Mouse (Mus musculus) v-Abl transformed pro-B cells (cell line): ENCODE measurements at regions not wholly inside any gene's neighbourhood (a gene's known extent, or its start where the extent isn't known, plus 50 kb on each side); places are given as distances from the start of the nearest gene placed in this dataset.

Source experiments
- in situ Hi-C, 2 experiments: fragments of 400-800 bp; cut with MboI; formaldehyde crosslinking; loops; one replicate each; pipeline ENCODE4 v1.15.1; 2025; ENCODE audit not compliant: unreplicated experiment in 2 of 2

DNA sequence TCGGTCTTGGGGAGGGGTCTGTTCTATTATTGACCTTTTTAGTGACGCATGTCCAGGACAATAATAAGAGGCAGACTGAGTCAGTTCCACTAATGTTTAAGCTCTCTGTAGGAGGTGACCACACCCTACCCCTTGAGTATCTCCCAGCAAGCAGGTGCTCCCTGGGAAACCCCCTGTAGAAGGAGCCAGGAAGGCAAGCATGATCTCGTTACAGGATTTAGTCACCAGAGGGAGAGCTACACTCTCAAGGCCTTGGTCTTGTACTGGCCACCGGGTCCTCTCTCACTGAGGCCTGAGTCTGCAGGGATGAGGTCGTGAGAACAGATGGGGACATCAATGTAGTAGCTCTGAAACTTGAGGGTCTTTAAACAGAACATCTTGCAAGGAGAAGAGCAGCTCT lies 55.3 kb upstream of the Ccnd2 start:
- in situ Hi-C loops = loop anchor here in 1 of 2 experiments (5.0 kb wide), 1 partner anchor 35 kb away; no protein-coding TSS in a partner anchor

DNA sequence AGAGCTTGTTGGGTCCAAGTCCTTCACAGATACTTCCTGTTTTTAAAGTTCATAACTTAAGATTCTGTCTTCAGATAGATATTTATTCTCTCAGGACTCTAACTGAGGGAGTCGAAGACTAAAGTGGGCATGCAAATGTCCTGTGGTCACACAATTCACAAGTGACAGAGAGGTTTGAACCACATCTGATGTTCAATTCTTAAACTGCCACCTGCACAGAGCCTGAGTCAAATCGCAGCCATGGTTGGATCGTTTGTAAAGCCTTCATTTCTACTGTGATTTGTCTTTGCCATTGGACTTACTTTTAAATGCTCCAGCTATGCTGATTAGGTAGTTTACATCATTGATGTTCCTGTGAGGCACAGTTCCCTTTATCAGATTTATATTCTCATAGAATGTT lies 61.4 kb upstream of the Ccnd2 start:
- in situ Hi-C loops = no loop called here

DNA sequence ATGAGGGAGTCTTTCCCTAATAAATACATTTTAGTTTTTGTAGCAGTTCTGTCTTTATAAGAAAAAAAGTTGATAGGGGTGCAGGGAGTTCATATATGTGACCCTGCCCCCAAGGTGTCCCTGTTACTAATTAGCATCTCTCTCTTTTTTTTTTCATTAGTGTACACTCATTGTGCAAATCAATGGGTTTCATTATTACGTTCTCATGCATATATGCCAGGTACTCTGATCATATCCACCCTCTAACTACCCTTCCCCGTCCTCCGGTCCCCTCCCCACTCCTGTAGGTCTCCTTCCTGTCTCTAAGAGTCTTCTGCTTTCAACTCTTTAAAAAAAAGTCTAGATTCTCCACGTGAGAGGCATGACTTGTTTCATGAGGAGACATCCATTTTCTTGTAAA lies 63.9 kb upstream of the Ccnd2 start:
- in situ Hi-C loops = no loop called here

DNA sequence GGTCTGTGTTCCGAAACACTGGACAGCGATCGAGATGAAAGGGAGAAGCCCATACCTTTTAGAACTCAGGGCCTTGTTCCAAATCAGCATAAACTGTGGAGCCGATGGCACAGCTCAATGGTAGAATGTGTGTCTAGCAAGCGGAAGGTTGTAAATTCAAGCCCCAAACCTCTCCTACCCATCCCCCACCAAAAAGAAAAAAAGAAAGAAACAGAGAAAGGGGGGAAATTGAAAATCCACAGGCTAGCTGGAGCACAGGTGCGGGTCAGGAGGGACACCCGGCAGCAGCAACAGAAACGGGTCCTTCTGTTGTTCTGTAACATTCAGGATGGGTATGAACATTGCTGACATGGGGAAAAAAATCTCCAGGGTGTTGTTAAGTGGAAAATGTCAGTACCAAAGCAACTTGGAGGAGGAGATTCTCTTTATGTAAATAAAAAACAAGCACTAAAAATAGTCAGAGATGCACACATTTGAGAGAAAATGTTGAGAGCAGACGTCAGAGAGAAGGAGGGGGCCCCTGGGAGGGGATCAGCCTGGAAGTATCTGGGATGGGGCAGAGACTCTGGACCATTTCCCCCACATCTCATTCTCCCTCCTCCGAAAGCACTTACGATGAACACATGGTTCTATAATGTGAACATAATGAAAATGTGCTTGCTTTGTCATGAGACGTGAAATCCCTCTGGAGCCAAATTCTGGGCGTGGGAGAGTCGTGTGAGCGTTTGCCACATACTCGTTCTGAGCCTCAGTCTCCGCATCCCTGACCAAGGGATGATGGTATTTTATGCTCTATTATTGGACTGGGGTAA lies 66.8 kb upstream of the Ccnd2 start:
- in situ Hi-C loops = no loop called here

- in situ Hi-C loops = no loop called here
These were observed 67.4 kb upstream of the Ccnd2 start for GRCm38 (mm10) chr6:127219446-127219802.

- in situ Hi-C loops = loop anchor here in 1 of 2 experiments (25.0 kb wide), 1 partner anchor 289 kb away; the partner anchor contains the start of genes D6Wsu163e and Rad51ap1
These were observed 74.4 kb upstream of the Ccnd2 start for GRCm38 (mm10) chr6:127226242-127226983.

- in situ Hi-C loops = loop anchor here in 1 of 2 experiments (5.0 to 25.0 kb wide), 2 partner anchors 84 to 299 kb away; partner anchors contain the start of genes Ccnd2, D6Wsu163e and Rad51ap1
These were observed 84.6 kb upstream of the Ccnd2 start for GRCm38 (mm10) chr6:127236510-127237109.

GRCm38 (mm10) chr6:127237168-127237567 lies 85.2 kb upstream of the Ccnd2 start:
- in situ Hi-C loops = loop anchor here in 1 of 2 experiments (5.0 to 25.0 kb wide), 2 partner anchors 85 to 300 kb away; partner anchors contain the start of genes Ccnd2, D6Wsu163e and Rad51ap1

- in situ Hi-C loops = loop anchor here in 1 of 2 experiments (5.0 to 25.0 kb wide), 2 partner anchors 87 to 302 kb away; partner anchors contain the start of genes Ccnd2, D6Wsu163e and Rad51ap1
These were observed 87.8 kb upstream of the Ccnd2 start for GRCm38 (mm10) chr6:127239529-127240471.

DNA sequence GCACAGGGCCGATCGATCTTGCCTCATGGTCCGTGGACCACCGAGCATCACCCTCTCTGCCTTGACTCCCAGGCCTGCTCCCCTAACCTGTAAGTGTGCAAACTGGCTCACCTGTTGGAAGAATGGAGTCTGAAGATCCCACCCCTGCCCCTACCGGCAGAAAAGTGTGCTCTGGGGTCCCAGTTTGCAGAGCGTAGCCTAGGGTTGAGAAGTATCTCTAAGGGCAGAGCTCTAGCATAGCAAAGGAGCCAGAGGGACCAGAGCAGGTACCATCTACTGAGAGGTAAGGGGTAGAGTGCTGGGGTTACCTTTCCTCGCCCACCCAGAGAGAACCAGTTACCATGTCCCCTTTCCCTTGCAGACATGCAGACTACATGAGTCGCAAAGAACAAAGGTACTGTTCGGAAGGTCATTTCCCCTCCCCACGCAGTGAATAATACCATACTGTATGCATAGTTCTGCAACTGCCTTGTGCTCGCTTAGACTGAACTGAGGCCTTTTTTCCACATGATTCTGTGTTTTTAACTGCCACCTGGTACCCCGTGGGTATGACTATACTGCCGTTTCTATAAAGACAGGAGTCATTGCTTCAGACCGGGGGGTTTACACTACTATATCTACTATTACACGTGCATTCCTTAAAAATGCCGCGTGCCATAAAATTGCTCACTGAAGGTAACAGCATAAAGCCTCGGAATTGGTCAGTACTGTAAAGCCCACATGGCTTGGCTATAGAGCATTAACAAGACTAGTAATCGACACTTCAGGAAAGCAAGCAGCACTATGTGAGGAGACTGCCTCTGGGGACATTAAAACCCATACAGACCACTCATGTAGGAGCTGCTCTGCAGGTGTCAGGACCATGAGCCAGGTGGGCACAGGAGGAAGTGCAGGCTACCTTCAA lies 88.7 kb upstream of the Ccnd2 start:
- in situ Hi-C loops = loop anchor here in 1 of 2 experiments (25.0 kb wide), 1 partner anchor 303 kb away; the partner anchor contains the start of genes D6Wsu163e and Rad51ap1

- in situ Hi-C loops = loop anchor here in 1 of 2 experiments (25.0 kb wide), 1 partner anchor 305 kb away; the partner anchor contains the start of genes D6Wsu163e and Rad51ap1
These were observed 89.9 kb upstream of the Ccnd2 start for GRCm38 (mm10) chr6:127241693-127242425.

GRCm38 (mm10) chr6:127243032-127243431 lies 91.0 kb upstream of the Ccnd2 start:
- in situ Hi-C loops = loop anchor here in 1 of 2 experiments (25.0 kb wide), 1 partner anchor 306 kb away; the partner anchor contains the start of genes D6Wsu163e and Rad51ap1

DNA sequence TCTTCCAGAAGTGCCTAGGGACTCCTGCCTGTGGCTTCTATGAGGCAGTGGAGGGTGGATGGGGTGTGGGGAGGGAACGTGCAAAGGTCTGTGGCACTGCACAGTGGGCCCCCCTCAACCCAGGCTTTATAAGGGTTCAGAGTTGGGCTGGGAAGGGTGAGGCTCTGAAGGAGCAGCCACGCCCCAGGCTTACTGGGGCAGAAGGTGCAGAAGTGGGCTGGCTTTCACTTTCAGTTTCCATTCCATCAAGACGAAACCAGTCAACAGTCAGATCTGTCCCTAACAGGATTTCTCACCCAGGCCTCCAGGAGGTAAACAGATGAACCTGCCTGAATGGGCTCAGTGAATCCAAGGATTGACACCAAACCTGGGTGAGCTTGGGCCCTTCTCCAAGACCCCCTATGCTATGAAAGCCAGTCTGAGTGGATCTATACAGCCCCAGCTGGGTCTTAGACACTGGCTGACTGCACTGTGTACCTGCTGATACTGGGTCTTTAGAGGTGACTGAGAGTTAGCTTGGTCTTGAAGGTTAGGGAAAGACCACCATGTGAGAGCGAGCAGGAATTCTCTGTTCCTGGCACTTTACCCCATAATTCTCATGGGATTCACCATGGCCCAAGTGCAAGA lies 93.9 kb upstream of the Ccnd2 start:
- in situ Hi-C loops = loop anchor here in 1 of 2 experiments (25.0 kb wide), 1 partner anchor 309 kb away; the partner anchor contains the start of genes D6Wsu163e and Rad51ap1

DNA sequence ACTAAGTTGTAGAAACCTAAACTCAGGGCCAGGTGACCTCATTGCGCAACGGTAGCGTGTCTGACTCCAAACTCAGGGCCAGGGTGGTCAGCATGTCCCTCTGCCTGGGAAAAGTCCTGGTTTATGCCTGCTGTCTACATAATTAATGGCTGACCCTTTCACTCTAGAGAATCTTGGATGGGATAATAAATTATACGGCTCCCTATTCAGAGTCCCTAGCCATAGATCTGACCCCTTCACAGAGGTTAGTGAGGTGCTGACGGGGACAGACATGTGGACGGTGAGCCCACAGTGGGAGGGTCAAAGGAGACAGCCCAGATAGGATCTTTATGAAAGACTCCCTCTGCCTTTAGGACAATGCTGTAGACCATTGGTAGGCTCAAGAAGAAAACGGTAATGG lies 94.7 kb upstream of the Ccnd2 start:
- in situ Hi-C loops = loop anchor here in 1 of 2 experiments (25.0 kb wide), 1 partner anchor 309 kb away; the partner anchor contains the start of genes D6Wsu163e and Rad51ap1

DNA sequence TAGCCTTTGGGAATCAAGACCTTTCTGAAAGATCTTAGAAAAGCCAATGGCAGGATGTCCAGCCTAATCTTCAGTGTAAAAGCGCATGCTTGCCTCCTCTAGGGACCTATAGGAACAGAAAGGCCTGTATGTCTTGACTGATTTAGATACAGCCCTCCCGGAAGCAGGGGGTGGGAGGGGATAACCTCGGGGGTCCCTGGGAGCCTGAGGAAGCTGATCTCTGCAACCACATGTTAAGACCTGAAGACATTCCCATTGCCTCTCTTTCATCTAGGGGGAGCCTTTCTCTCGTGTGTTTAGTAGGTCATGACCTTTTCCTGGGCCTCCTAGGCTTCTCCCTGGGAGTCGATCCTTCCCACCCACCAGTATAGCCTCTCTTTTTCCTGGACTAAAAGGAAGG lies 95.3 kb upstream of the Ccnd2 start:
- in situ Hi-C loops = loop anchor here in 1 of 2 experiments (25.0 kb wide), 1 partner anchor 310 kb away; the partner anchor contains the start of genes D6Wsu163e and Rad51ap1

DNA sequence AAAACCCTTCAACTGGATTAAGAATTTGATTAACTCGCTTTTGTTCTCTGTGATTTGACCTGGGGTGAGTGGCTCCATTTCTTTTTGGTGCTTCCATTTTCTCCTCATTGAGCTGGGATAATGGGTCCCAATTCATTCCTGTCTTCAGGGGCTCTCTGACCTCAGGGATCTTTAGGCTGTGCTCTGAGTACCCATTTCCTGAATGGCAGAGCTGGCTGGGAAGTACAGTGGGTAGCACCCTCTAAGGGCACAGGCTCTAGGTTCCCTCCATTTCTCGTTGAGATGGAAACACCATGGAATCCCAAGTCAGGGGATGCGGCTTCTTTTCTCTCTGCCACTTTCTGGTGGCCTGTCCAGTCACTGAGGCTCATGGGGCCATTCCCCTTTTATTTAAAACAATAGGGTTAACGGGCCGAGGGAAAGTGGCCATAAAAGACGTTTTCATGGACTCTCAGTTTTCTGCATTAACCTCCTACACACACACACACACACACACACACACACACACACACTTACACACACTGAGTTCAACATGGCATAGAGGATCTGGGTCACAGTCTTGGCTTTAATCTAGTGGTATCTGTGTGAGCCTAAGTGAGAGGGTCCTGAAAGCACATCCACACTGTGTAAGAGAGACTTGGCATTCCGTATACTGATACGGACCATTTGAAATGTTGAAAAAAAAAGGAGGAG lies 98.3 kb upstream of the Ccnd2 start:
- in situ Hi-C loops = no loop called here
